ENCODE assay signal across 16 mouse cellular contexts in the genomic region with DNA sequence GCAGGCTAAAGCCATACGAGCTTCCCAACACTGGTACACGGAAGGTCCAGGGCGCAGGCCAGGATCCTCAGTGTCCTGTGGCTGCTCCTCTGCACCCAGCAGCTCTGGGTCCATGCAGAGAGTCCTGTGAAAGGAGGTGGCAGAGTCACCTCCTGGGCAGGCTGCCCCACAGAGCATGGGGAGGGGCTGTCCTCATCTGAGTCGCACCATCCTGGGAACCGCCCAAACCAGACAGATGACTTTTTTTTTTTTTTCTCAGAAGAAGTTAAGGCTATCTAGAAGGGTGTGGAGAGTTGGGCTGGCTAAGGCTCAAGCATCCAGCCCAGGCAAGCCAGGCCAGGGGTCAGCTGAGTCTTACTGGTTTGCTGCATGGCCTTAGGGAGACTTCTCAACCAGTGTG. TPM values are rescaled to one million over a fixed set of nuclear protein-coding genes. Genes with fewer than 3 reads are reported as not detected.
DNase-seq lines count a peak whose midpoint lies in the region; TF ChIP-seq lines count a peak whose summit lies in the region.
"Had no signal": no experiment of that assay in that cellular context is flagged by ENCODE, and none has a peak within 500 bp of the region (broad histone marks: within the 10 kb centered on the region; RNA-seq: fewer than 3 reads in every experiment).

No protein-coding gene starts in this region.

- H3K4me3 ChIP-seq in layer of hippocampus, adult 2 months = no peak overlapping the region
- H3K4me3 ChIP-seq: kidney, embryonic 15.5 days; neural tube, embryonic 15.5 days had no signal

- no peak for TF ChIP-seq CTCF in layer of hippocampus, adult 2 months (conservative IDR thresholded peaks at IDR 0.05)

- DNase-seq in heart, postnatal 36 days = peak; percentile 33 to 34
- no peak for DNase-seq in heart, postnatal 25 days (ENCODE audit: low spot score)
- DNase-seq in 3134 (ENCODE audit: extremely low read depth, insufficient read length, low spot score) = peak; percentile 63
- peak; percentile 34 for DNase-seq in NIH3T3 (ENCODE audit: low read depth)
- DNase-seq in lung, postnatal 14 days = peak; percentile 20
- DNase-seq in cerebellum, postnatal 10 days = no peak
- no peak for DNase-seq in layer of hippocampus, adult 2 months (ENCODE audit: low spot score in 2 of 2)
- no peak for DNase-seq in right cerebral cortex, postnatal 25 days
- DNase-seq: adrenal gland, postnatal 36 days; cerebellum, postnatal 36 days; liver; lung, embryonic 14.5 days; thymus, postnatal 4 days had no signal

- H3K27ac ChIP-seq in layer of hippocampus, adult 2 months = no peak overlapping the region
- H3K27ac ChIP-seq: hindbrain, postnatal 0 days; kidney, embryonic 15.5 days; neural tube, embryonic 15.5 days had no signal

- intact Hi-C loops in heart, postnatal 36 days (cut with DNase I) = no loop called here
- intact Hi-C loops in heart, postnatal 25 days (cut with DNase I) = no loop called here

RNA-seq across cellular contexts. Expression of a gene that starts 18.9 kb away (rescaled TPM):
- total RNA-seq in heart, postnatal 36 days (2021) = 100 to 1,000 TPM; 121 to 126 TPM
- 100 to 1,000 TPM; 101 to 111 TPM for total RNA-seq in heart, postnatal 25 days (2021)
- total RNA-seq in layer of hippocampus, adult 2 months (2021) = not detected

RNA-seq across cellular contexts. Expression of a gene that starts 22.5 kb away (rescaled TPM):
- 10 to 100 TPM in 1 of 2 experiments, 1 to 10 TPM in 1; 9.4 to 11.7 TPM for total RNA-seq in heart, postnatal 36 days (2021)
- total RNA-seq in heart, postnatal 25 days (2021) = 10 to 100 TPM in 1 of 2 experiments, 1 to 10 TPM in 1; 8.7 to 11.8 TPM
- 1 to 10 TPM; 2.5 to 3.1 TPM for total RNA-seq in layer of hippocampus, adult 2 months (2021)

RNA-seq across cellular contexts. Expression of a gene that starts 55.8 kb away (rescaled TPM):
- 10 to 100 TPM; 37.4 to 57.1 TPM for total RNA-seq in heart, postnatal 36 days (2021)
- total RNA-seq in heart, postnatal 25 days (2021) = 10 to 100 TPM; 39.3 to 54.1 TPM
- 10 to 100 TPM; 44.2 to 49.0 TPM for total RNA-seq in layer of hippocampus, adult 2 months (2021)

RNA-seq across cellular contexts. Expression of a gene that starts 56.4 kb away (rescaled TPM):
- 1 to 10 TPM; 1.4 to 2.1 TPM for total RNA-seq in heart, postnatal 36 days (2021)
- total RNA-seq in heart, postnatal 25 days (2021) = 1 to 10 TPM; 1.9 to 4.3 TPM
- total RNA-seq in layer of hippocampus, adult 2 months (2021) = 1 to 10 TPM in 1 of 2 experiments, under 1 TPM in 1; 0.74 to 1.5 TPM

Comparison
In these comparisons a context has a peak if more than half of its experiments do, and no peak if none do; other contexts are left out.
1. DNase-seq: peak in heart, postnatal 36 days (2 of 2), 3134 (single experiment), NIH3T3 (single experiment) and lung, postnatal 14 days (single experiment); none in heart, postnatal 25 days (single experiment), cerebellum, postnatal 10 days (0 of 2), layer of hippocampus, adult 2 months (0 of 2) and right cerebral cortex, postnatal 25 days (single experiment).
2. RNA of a gene that starts 18.9 kb away (total RNA-seq): 121 to 126 TPM in heart, postnatal 36 days and 101 to 111 TPM in heart, postnatal 25 days; not detected in layer of hippocampus, adult 2 months; every median in the first group is over 10 times any median in the second.